Mouse (Mus musculus) NIH3T3 (cell line): ENCODE data around the gene Sppl3.

Experiments
- DNase-seq: peaks from one replicate; pipeline ENCODE4 v3.0.0-alpha.2; 2012; ENCODE audit warnings: low read depth

The Sppl3 gene

DNA sequence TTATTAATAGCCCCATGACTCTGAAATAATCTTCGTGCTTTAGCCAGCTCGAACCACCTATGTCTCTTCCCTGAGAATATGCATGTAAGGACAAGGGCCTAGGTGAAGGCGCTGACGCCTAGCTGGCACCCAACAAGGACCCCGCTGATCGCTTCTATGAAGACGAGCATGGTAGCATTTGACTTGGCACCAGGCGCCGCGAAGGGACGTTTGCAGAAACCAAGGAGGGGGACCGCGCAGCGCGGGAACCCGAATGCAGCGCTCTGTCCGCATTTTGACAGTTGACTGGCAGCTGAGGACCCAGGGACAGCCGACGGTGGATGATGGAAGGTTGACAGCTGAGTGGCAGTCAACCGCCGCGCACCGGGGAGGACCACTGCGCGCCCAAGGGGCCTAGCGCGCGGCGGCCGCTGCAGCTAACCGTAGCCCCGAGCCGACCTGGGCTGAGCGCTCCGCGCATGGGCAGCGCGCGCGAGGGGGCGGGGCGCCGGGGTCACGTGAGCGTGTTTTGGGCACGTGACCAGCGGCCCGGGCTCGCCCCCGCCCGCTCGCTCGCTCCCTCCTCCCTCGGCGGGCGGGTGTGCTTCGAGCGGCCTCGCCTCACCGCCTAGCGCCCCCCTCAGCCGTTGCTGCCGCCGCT is at the start of gene Sppl3:
Sppl3 (plus strand) TSS at position 561 of the 640 bp plus-strand sequence.
- DNase-seq, result peak; percentile 97

DNA sequence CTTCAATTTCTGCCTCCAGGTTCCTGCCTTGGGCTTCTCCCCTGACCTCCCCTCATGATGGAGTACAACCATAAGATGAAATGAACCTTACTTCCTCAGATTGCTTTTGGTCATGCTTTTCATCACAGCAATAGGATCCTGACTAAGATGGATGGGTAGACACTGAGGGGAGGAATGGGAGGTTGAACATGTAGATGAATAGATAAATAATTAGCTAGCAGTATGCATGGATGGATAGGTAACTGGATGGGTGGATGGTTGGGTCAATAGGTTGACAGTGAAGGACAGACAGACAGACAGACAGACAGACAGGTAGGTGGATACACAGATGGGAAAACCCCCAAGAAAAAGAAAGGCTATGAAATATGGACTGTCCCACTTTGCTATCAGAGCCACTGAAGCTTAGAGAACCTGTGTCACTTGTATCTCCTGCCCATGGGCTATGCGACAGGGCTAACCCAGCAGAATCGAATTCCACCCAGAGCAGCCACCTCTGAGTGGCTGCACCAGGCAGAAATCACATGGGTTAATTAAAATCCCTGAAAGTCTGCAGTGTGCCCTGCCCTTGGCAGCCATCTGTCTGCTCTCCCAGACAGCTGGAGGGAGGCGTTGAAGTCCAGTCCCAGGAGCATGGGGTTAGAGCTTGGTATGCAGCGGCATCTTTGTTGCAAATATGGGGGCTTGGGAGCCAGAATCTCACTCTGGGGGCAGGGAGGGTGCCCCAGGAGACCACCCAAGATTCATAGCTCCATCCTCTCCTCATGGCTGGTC is 49.2 kb upstream of the Sppl3 start:
- DNase-seq, result no peak

DNA sequence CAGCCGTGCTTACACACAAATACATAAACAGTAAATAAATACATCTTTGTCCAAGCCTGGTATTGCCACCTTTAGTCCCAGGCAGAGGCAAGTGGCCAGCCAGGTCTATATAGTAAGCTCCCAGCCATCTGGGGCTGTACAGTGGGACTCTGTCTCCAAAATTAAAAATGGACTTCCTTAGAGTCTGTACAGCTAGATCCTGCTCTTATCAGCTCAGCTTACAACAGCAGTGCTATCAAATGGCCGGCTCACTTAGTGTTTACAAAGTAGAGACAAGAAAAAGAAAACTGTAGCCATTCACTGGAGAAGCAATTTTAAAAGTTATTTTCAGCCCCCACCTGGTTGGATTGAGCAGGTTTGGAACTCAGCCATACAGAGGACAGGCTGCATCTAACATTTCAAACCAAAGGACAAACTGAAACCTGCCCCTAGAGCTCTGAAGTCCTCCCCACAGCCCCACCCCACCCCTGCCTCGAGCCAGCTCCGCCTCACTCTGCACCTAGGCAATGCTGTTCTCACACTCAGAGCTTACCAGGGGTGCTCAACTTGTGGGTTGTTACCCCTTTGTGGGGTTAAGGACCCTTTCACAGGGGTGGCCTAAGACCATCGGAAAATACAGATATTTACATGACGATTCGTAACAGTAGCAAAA is 46.5 kb upstream of the Sppl3 start:
- DNase-seq, result no peak

DNA sequence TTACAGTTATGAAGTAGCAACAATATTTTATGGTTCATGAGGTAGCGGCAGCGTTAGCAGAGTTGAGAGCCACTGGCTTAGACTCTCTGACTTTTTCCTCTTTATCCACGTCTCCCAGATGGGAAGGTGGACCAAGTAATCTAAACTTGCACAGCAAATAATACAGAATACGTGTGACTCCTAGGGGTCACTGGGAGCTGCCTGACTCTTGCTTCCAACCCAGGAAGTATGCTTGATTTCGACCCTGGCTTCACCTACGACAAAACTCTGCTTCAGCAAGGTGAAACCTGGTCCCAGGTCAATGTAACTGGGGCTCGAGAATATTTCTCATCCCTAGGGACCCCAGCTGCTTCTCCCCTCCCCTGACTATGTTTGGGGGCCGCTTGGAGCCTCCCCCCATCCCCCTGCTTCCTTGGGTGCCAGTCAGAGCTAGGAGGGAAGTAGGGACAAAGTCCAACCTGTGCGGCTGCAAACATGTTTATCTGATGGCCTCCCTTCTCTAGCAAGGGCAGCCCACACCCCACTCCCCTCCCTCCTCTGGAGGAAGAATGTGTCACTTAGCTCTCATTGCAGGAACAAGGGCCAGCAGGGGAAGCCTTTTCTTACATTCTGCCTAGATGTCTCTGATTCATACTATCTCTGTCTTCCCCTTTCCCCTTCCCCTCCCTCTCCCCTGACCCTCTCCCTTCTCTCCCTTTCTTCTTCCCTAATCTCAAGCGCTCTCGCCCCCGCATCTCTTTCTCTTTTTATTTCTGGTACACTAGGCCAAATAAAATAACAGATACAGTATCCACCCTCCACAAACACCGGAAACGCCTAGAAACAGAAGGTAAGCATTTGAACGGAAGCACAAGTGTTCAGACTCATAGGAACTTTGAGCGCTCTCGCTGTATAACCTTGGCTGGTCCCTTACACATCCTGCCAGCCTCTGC is 45.7 kb upstream of the Sppl3 start:
- no peak for DNase-seq

DNA sequence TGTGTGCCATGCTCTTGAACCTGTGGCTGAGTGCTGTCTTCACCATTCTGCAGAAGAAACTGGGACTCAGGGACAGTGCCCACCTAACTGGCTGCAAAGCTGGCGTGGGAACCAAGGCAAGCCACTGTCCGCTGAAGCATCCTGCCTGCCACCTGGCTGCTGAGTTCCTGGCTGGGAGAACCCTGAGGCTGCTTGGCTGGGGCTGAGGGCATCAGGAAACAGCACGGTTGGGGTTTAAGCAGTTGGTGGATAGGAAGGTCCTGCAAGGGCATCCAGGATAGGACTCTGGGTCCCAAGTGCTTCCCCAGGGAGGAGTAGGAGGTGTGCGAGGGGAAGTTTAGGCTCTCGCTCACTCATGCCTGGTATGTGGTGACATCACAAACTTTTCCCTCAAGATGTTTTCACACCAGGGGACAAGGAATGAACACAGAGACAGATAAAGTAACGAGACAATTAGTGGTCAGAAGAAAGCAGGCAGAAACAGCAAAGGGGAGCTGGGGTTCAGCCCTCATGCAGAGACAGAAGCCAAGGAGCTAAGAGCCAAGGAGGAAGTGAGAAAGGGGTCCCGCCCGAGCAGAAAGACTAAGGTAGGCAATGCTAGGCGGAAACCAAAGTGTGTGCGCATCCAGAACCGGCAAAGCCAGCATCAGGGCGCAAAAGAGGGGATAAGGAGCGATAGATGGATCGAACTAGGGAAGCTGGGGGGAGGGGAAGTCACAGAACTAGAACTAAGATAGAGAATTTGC is 43.2 kb upstream of the Sppl3 start:
- no peak for DNase-seq

DNA sequence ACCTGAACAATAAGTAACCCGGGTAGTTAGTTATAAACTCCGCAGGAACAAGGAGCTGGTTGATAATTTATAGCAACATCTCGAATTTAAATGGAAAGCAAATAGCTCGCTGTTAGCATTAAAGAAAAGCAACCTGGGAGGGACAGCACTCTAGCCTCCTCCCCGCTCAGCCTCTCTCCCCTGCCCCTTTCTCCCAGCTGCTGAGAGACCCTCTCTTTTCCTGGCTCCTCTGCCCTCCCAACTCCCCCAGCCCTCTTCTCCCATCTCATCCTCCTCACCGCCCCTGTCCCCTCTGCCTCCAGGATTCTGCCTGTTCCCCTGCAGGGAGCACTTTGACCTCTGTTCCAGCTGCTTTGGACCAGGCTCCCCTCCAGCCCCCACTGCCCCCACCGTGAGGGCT is 42.3 kb upstream of the Sppl3 start:
- no peak for DNase-seq

DNA sequence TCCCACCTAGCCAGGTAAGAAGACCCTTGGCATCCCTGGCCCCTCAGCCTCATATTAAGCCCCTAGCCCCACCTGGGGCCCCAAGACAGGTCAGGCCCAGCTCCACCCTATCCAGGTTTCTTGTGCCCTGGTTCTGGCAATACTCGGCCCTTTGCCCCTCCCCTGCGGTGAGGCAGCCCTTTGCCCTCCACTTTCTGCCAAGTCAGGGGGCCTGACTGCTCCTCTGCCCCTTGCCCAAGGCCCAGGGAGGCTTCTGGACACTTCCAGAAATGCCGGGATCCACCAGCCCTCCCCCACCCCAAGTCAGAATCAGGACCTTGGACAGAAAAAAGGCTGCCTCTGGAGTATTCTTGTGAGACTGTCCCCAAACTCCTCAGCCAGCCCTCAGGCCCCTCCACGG is 41.9 kb upstream of the Sppl3 start:
- no peak for DNase-seq

DNA sequence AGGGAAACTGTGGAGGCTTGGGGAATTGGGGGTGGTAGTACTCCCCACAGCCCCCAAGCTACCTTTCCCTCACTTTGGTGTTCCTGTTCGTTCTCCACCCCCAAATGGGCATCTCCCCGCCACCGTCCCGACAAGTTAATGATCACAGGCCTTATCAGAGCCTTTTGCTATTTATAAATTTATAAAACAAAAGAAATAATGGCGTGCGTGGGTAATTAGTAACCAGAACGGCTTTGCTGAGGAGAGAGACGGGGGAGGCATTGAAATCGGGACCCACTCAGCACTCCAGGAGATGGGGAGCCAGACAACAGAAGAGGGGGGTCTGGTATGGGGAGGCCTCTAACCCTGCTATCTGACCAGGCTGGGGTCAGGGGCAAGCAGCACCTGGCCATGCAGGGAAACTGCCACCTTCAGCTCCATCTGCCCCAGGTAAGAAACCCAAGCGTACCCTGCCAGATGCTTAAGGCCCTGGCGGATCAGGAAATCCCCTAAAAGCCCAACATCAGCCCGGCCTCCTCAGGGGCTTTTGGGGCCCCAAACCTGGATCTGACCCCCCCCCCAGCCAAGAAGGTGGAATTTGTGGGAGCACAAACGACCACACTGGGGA is 41.2 kb upstream of the Sppl3 start:
- DNase-seq, result no peak

DNA sequence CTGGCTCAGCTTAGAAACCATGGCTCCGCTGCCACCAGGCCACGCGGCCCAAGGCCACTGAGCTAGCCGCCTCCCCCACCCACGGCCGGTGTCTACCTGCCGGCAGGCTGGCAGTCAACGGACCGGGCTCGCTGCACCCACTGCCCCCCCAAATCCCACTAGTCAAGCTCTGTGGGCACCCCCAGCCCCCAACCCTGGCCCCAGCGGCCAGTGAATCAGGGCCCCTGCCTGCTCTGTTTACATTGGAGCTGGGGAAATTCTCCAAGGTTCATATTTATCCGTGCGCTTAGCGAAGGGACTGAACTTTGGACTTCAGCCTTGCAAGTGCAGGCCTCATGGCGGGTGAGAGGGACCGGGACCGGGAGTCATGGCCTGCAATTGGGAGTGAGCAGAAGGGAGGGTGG is 40.1 kb upstream of the Sppl3 start, which contains the start of gene Hnf1a:
Hnf1a (minus strand) TSS at position 271 of the 404 bp plus-strand sequence.
- no peak for DNase-seq

DNA sequence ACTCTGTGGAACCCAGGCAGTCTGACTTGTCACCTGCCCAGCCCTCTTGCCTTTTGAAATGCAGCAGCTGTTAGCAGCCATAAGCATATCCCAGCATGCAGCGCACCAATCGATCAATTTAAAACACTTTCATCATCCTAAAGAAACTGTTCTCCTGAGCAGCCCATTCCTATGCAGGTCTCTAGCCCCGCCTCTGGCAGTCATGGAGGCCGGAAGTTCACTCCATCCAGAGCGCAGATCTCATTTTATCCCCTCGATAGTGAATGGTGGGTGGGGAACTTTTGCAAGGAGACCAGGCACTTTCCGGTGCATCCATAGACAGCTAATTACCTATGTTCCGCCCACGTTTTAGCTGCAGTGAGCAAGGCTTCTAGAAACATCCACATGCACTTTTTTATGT is 38.7 kb upstream of the Sppl3 start:
- no peak for DNase-seq

DNA sequence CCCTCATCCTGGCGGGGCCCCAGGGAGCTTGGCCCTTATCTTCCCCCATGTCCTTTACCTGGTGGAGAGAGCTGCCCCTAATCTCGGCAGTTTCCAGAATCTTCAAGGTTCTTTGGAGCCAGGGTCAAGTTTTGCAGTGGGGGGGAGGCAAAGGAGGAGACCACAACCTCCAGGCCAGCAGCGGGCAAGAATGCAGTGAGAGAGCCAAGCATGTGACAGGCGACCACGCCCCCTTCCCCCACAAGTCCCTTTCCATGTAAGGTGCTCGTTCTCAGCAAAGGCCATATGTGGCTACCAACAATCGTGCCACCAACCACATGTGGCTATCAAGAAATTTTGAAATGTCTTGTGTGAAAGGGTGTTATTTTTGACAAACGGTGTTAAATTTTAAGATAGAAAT is 37.8 kb upstream of the Sppl3 start:
- DNase-seq, result no peak

DNA sequence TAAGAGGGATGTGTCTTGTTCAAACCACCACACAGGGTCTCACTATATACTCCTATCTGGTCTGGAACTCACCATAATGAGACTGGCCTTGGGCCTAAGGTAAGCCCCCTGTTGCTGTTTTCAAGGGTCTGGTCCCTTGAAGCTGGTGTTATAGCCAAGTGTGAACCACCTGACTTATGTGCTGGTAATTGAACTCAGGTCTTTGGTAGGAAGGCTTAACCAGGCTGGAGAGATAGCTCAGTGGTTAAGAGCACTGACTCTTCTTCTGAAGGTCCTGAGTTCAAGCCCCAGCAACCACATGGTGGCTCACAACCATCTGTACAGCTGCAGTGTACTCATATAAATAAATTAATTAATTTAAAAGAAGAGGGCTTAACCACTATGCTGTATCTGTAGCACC is 34.0 kb upstream of the Sppl3 start:
- no peak for DNase-seq

DNA sequence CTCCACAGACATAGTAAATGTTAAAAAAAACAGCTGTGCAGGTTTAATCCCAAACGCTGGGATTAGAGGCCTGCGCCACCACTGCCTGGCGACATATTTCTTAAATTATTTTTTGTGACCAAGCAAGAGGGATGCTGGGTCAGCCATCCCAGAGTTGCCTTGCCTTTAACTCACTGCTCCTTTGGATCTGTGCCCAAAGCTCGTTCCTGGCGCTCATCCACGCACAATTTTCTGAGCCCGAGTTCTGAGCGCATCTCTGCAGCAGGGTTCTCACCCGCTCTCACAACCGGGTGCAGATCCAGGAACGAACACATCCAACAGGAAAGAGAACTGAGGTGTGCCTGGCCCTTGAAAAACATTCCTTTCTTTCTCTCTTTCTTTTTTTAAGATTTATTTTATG is 32.5 kb upstream of the Sppl3 start:
- peak; percentile 47 for DNase-seq

DNA sequence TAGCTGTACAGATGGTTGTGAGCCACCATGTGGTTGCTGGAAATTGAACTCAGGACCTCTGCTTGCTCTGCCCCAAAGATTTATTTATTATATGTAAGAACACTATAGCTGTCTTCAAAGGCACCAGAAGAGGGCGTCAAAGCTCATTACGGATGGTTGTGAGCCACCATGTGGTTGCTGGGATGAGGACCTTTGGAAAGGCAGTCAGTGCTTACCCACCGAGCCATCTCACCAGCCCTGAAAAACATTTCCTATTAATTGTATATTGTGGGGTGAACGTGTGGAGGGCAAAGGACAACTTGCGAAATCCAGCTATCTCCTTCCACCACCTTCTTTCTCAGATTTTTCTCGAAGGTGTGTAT is 32.1 kb upstream of the Sppl3 start:
- DNase-seq, result peak; percentile 83

DNA sequence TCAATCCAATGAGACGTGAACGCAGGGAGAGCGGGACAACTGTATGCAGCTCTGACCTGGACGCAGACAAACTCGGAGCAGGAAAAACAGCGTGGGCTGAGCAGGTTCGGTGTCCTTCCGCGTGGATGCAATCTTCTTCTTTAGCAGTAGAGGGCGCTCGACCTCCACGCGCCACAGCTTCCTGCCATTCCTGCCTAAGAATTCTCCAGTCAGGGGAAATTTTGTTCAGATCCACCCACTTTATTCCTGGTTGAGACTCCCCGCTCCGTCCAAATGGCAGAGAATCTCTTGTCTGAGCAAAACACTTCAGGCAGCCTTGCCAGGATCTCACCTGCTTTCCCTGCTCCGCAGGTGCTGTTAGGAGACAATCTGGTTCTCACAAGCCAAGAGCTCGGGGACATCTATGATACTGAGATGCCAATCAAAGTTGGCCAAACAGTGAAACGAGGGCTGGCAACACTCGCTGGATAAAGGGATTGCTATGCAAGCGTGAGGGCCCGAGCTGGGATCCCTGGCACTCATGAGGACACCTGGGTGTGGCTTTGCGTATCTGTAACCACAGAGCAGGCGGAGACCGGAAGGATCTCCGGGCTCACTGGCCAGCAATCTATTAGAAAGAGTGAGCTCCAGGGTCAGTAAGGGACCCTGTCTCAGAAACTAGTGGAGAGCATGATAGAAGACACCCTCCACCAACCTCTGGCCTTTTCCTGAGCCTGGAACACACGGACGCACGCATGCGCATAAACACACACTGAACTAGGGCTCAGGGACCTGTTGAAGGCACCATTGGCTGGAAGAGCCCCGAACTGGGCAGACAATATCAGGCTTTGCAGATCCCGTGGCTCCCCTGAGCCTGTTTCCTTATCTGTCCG is 31.5 kb upstream of the Sppl3 start:
- DNase-seq, result peak; percentile 87

DNA sequence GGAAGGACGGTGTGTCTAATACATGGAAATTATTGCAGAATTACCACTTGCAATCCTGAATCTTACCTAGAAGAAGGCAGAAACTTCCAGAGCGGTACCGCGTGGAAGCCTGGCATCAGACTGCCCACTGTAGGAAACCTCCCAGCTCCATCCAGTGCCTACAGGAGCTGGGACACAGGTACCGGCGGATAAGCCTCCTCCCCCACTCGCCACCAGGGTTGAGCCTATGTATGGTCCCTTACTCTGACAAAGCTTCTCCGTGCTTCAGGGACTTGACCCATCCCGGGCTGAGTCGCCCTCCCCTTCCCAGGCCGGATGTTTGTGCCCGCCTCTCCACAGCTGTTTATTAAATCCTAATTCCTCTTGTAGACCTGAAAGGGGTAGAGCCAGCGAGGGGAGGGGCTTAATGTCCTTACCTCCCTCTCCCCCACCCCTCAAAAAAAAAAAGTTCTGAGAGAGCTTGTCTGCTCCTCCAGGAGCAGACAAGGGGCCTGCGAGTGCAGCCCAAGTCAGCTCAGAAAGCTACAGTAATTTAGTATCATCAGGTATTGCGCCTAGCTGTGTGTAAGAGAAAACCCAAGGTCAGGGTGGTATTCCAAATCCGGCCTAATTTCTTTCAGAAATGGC is 30.7 kb upstream of the Sppl3 start:
- DNase-seq, result no peak

DNA sequence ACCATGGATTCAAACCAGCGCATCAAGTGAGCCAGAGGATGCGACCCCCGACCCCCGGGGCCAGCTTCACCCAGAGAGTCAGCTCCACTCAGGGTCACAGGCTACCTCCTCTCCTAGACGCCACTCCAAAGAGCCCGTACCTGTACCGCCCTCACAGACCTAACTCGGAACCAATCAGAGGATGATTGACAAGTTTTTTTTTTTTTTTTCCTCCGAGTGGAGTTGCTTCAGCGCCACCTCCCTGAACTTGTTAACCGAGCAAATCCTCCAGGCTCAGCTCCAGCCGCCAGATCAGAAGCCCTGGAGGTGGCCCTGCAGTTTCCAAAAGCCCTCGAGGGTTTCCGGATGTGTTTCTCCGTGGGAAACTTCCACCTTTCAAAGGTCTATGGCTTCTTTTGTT is 28.9 kb upstream of the Sppl3 start:
- no peak for DNase-seq

DNA sequence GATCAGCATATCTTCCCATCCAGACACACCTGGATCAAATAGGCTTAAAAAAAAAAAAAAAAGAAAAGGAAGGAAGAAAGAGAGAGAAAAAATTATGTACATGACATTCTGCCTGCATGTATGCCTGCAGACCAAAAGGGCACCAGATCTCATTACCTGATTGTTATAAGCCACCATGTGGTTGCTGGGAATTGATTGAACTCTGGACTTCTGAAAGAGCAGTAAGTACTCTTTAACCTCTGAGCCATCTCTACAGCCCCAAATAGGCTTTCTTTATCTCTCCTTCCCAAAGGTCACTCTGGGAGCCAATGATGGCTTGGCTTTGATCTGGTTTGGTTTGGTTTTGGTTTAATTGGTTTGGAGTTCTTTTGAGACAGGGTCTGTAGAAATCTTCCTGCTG is 25.9 kb upstream of the Sppl3 start:
- no peak for DNase-seq

DNA sequence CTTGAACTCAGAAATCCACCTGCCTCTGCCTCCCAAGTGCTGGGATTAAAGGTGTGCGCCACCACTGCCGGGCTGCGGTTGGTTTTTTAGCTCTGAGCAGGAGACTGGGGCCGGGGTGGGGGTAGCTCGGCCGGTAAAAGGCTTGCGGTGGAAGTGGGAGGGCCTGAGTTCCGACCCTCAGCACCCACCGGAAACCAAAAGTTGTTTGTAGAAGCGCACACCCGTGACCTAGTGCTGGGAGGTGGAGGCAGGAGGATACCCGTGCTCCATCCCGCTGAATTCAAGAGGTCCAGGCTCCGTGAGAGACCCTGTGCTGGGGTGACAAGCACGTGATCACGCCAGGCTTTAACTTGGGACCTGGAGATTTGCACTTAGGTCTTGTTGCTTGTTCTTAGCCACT is 14.5 kb upstream of the Sppl3 start:
- DNase-seq, result no peak

DNA sequence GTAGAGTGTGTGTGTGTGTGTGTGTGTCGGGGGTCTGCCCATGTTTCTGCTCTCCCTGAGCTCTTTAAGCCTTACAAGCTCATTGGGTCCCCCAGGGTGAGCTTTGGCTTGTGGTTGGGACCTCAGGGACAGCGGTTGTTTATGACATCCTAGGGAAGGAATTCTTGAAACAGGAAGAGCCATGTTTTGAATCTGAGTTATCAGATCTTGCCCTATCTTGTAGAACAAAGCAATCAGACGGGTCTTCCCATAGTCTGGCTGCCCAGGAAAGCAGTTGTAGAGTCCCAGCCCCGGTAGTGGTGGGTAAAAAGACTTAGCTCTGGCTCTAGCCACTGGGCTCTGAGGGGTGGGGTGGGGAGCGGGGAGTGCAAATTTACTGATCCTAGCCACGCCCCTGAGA is 13.6 kb upstream of the Sppl3 start:
- DNase-seq, result no peak
